Mouse (Mus musculus): ENCODE results near the gene Fggy. TPM values are rescaled to one million over a fixed set of nuclear protein-coding genes. Genes with fewer than 3 reads are reported as not detected.

The Fggy gene
- polyA plus RNA-seq, 1 experiment from 2014 or later: 10.9 TPM

GRCm38 (mm10) chr4:95934384-95935035 lies 377.2 kb downstream of the Fggy start:
- Histone ChIP-seq H3K9ac (no peak overlapping the region), H3K36me3 (no peaks in the 10 kb centered on the region), H3K4me1 (no peaks in the 10 kb centered on the region), H3K9me3 (no peaks in the 10 kb centered on the region), H3K27ac (no peak overlapping the region), H3K4me3 (replicated peaks) (no peak overlapping the region), H3K4me2 (no peak overlapping the region), H3K27me3 (replicated peaks) (no peaks in the 10 kb centered on the region)
- 86% methylated on average over 4 of the region's 4 CpGs for WGBS
- ATAC-seq (ENCODE audit: insufficient read depth, low FRiP score, low read depth): no peak

GRCm38 (mm10) chr4:95938701-95939100 lies 381.4 kb downstream of the Fggy start:
- no peak for ATAC-seq (ENCODE audit: insufficient read depth, low FRiP score, low read depth)
- WGBS: 74% methylated on average over 3 of the region's 3 CpGs
- H3K9me3 ChIP-seq: no peaks in the 10 kb centered on the region

GRCm38 (mm10) chr4:95947896-95948295 lies 390.6 kb downstream of the Fggy start:
- H3K4me1 ChIP-seq: no peaks in the 10 kb centered on the region
- no peak overlapping the region for H3K27ac ChIP-seq
- H3K9ac ChIP-seq: no peak overlapping the region
- H3K36me3 ChIP-seq: no peaks in the 10 kb centered on the region
- no peak overlapping the region for H3K4me2 ChIP-seq
- H3K27me3 ChIP-seq (replicated peaks): no peaks in the 10 kb centered on the region
- H3K9me3 ChIP-seq: no peaks in the 10 kb centered on the region
- WGBS: 70% methylated on average over 1 of the region's 1 CpGs
- ATAC-seq (ENCODE audit: insufficient read depth, low FRiP score, low read depth): no peak
- no peak overlapping the region for H3K4me3 ChIP-seq (replicated peaks)

More at GRCm38 (mm10) chr4:95938701-95939100, 381.4 kb downstream of the Fggy start:
- H3K9ac ChIP-seq: no peak overlapping the region
- no peak overlapping the region for H3K27ac ChIP-seq
- H3K36me3 ChIP-seq: no peaks in the 10 kb centered on the region
- H3K4me2 ChIP-seq: no peak overlapping the region
- no peak overlapping the region for H3K4me3 ChIP-seq (replicated peaks)
- H3K27me3 ChIP-seq (replicated peaks): no peaks in the 10 kb centered on the region
- no peaks in the 10 kb centered on the region for H3K4me1 ChIP-seq

GRCm38 (mm10) chr4:95953328-95953727 lies 396.0 kb downstream of the Fggy start:
- Histone ChIP-seq H3K9ac (no peak overlapping the region), H3K36me3 (no peaks in the 10 kb centered on the region), H3K4me1 (no peaks in the 10 kb centered on the region), H3K4me3 (replicated peaks) (no peak overlapping the region), H3K9me3 (no peaks in the 10 kb centered on the region), H3K27me3 (replicated peaks) (no peaks in the 10 kb centered on the region), H3K4me2 (no peak overlapping the region), H3K27ac (no peak overlapping the region)
- ATAC-seq (ENCODE audit: insufficient read depth, low FRiP score, low read depth): no peak

- H3K27me3 ChIP-seq (replicated peaks): no peaks in the 10 kb centered on the region
- ATAC-seq (ENCODE audit: insufficient read depth, low FRiP score, low read depth): peak; percentile 100
- under 1% methylated on average over 81 of the region's 82 CpGs for WGBS
- peak within 1 kb of the TSS; percentile 72 for H3K27ac ChIP-seq
- H3K36me3 ChIP-seq: no peaks in the 10 kb centered on the region
- H3K4me1 ChIP-seq: no peaks in the 10 kb centered on the region
- peak within 1 kb of the TSS; percentile 61 for H3K4me3 ChIP-seq (replicated peaks)
- H3K9me3 ChIP-seq: no peaks in the 10 kb centered on the region
- H3K4me2 ChIP-seq: peak within 1 kb of the TSS; percentile 77
- H3K9ac ChIP-seq: peak within 1 kb of the TSS; percentile 24
These were observed 409.8 kb downstream of the Fggy start, which contains the start of gene Hook1 for GRCm38 (mm10) chr4:95966928-95967724. Gene Hook1, plus strand, starts transcription at chr4:95967240.
